Mouse (Mus musculus) gastrocnemius, adult 2 months (tissue): ENCODE results near the gene Lrsam1. TPM values are rescaled to one million over a fixed set of nuclear protein-coding genes. Genes with fewer than 3 reads are reported as not detected.

ENCODE experiments used
- DNase-seq: peaks from one replicate; pipeline ENCODE4 v3.0.0; 2022
- H3K27ac ChIP-seq: fragments of 200-600 bp; 2 replicates; pipeline ENCODE4 v1.8.1; 2022; ENCODE audit warnings: mild to moderate bottlenecking
- H3K4me3 ChIP-seq: fragments of 200-600 bp; 2 replicates; pipeline ENCODE4 v1.8.1; 2022; ENCODE audit warnings: mild to moderate bottlenecking, moderate library complexity
- CTCF ChIP-seq: fragments of 200-600 bp; IDR thresholded peaks from 2 replicates; pipeline ENCODE4 v1.8.1; 2022; ENCODE audit warnings: antibody characterized with exemption, mild to moderate bottlenecking, moderate library complexity
- intact Hi-C: fragments of 180-260 bp; cut with DNase I; formaldehyde crosslinking; loops from one replicate; pipeline ENCODE4 v1.15.1; 2025
- total RNA-seq, 2 experiments: library from RNA; stranded (reverse); gene quantifications; 2 replicates each; pipeline ENCODE4 v1.2.3; 2021

Lrsam1 gene
- total RNA-seq, 2 experiments from 2014 or later = 9.9 to 14.1 TPM

GRCm38 (mm10) chr2:32877761-32878393 lies 83.5 kb downstream of the Lrsam1 start:
- Histone ChIP-seq H3K27ac (peak overlapping the region; percentile 89), H3K4me3 (peak overlapping the region; percentile 91)
- intact Hi-C loops = no loop called here
- no peak for DNase-seq
- no peak for TF ChIP-seq CTCF

GRCm38 (mm10) chr2:32877303-32877702 lies 84.1 kb downstream of the Lrsam1 start:
- TF ChIP-seq CTCF = no peak
- no peak for DNase-seq
- Histone ChIP-seq H3K27ac (peak overlapping the region; percentile 89), H3K4me3 (peak overlapping the region; percentile 91)
- intact Hi-C loops = no loop called here

- Histone ChIP-seq H3K4me3 (peak overlapping the region; percentile 91), H3K27ac (peak overlapping the region; percentile 89)
- DNase-seq = no peak
- TF ChIP-seq CTCF = no peak
- intact Hi-C loops = no loop called here
Measured at GRCm38 (mm10) chr2:32876490-32877302, 84.7 kb downstream of the Lrsam1 start.

GRCm38 (mm10) chr2:32875675-32876489 lies 85.5 kb downstream of the Lrsam1 start, which contains the start of gene Fam129b:
Gene Fam129b, plus strand, starts transcription at chr2:32876114.
- TF ChIP-seq CTCF = no peak
- peak; percentile 90 for DNase-seq
- intact Hi-C loops = no loop called here
- H3K27ac ChIP-seq = peak within 1 kb of the TSS; percentile 89
- H3K4me3 ChIP-seq = peak within 1 kb of the TSS; percentile 91

Other genes with a start within 250 kb of the Lrsam1 start
- 10 to 100 TPM; 20.2 to 22.0 TPM for gene Cdk9, start 248.5 kb downstream of the Lrsam1 start, total RNA-seq
- 10 to 100 TPM in 1 of 2 experiments, 1 to 10 TPM in 1; 4.4 to 12.0 TPM for gene Sh2d3c, start 240.6 kb downstream of the Lrsam1 start, total RNA-seq
- gene 6330409D20Rik, start 220.6 kb downstream of the Lrsam1 start, total RNA-seq = not detected
- 1 to 10 TPM; 3.7 to 4.9 TPM for gene Tor2a, start 204.4 kb downstream of the Lrsam1 start, total RNA-seq
- not detected for gene Ttc16, start 186.0 kb downstream of the Lrsam1 start, total RNA-seq
- gene Ptrh1, start 185.8 kb downstream of the Lrsam1 start, total RNA-seq = 1 to 10 TPM; 1.3 to 2.5 TPM
- gene Cfap157, start 177.2 kb downstream of the Lrsam1 start, total RNA-seq = not detected
- 1 to 10 TPM; 2.0 to 3.9 TPM for gene Stxbp1, start 114.4 kb downstream of the Lrsam1 start, total RNA-seq
- gene Fam129b, start 85.5 kb downstream of the Lrsam1 start, total RNA-seq = 1 to 10 TPM; 4.8 to 7.2 TPM
- gene Rpl12, start 55 bp downstream of the Lrsam1 start, total RNA-seq = 10 to 100 TPM; 80.6 to 90.3 TPM
- 10 to 100 TPM in 1 of 2 experiments, 1 to 10 TPM in 1; 8.1 to 11.2 TPM for gene Slc2a8, start 20.5 kb upstream of the Lrsam1 start, total RNA-seq
- gene Garnl3, start 170.0 kb upstream of the Lrsam1 start, total RNA-seq = under 1 TPM; 0.31 to 0.89 TPM